Mouse (Mus musculus) thymus, adult 2 months (tissue): ENCODE measurements around the gene Uncx. TPM values are rescaled to one million over a fixed set of nuclear protein-coding genes. Genes with fewer than 3 reads are reported as not detected.

Source experiments
- DNase-seq: peaks from one replicate; pipeline ENCODE4 v3.0.0; 2021
- H3K27ac ChIP-seq: fragments of 200-500 bp; 2 replicates; pipeline ENCODE4 v1.5.1; 2012; ENCODE audit warnings: low read length, control low read depth; ENCODE audit not compliant: control insufficient read depth, insufficient read depth
- H3K27me3 ChIP-seq: fragments of 200-500 bp; 2 replicates; pipeline ENCODE4 v1.6.1; 2012; ENCODE audit warnings: mild to moderate bottlenecking, low read length, moderate library complexity, mixed read lengths; ENCODE audit not compliant: control insufficient read depth, insufficient read depth
- H3K36me3 ChIP-seq: fragments of 200-500 bp; 2 replicates; pipeline ENCODE4 v1.6.1; 2012; ENCODE audit warnings: mild to moderate bottlenecking, low read length, moderate library complexity; ENCODE audit not compliant: control insufficient read depth, insufficient read depth
- H3K4me1 ChIP-seq: fragments of 200-500 bp; replicated peaks from 2 replicates; pipeline ENCODE4 v1.6.1; 2012; ENCODE audit warnings: low read length; ENCODE audit not compliant: control insufficient read depth, insufficient read depth
- H3K4me3 ChIP-seq: fragments of 200-500 bp; 2 replicates; pipeline ENCODE4 v1.5.1; 2012; ENCODE audit warnings: mild to moderate bottlenecking, low read length, control low read depth, moderate library complexity; ENCODE audit not compliant: control insufficient read depth, insufficient read depth
- CTCF ChIP-seq: fragments of 200-500 bp; IDR thresholded peaks from 2 replicates; pipeline ENCODE4 v1.5.1; 2012; ENCODE audit warnings: mild to moderate bottlenecking, control low read depth, low read length, moderate library complexity, borderline replicate concordance; ENCODE audit not compliant: control insufficient read depth, poor library complexity, insufficient read depth; ENCODE audit errors: extremely low read depth
- POLR2A ChIP-seq: fragments of 200-500 bp; IDR thresholded peaks from 2 replicates; pipeline ENCODE4 v1.6.1; 2012; ENCODE audit warnings: mild to moderate bottlenecking, low read length, control low read depth, moderate library complexity; ENCODE audit not compliant: control insufficient read depth, poor library complexity, insufficient read depth; ENCODE audit errors: extremely low read depth
- WGBS: fragments of 180-500 bp; shearing (Covaris S2); methylation state at CpG from one replicate; pipeline ENCODE4 v1.1.7; 2018; 5-methylcytosine and 5-hydroxymethylcytosine counted together
- polyA plus RNA-seq: library from polyadenylated mRNA; depleted of rRNA; stranded (reverse); fragments of >200 nt; gene quantifications from 2 replicates; pipeline ENCODE4 v1.2.3, GENCODE M21; 2012; rRNA removed

Uncx gene
- polyA plus RNA-seq, 1 experiment = 0.24 TPM

DNA sequence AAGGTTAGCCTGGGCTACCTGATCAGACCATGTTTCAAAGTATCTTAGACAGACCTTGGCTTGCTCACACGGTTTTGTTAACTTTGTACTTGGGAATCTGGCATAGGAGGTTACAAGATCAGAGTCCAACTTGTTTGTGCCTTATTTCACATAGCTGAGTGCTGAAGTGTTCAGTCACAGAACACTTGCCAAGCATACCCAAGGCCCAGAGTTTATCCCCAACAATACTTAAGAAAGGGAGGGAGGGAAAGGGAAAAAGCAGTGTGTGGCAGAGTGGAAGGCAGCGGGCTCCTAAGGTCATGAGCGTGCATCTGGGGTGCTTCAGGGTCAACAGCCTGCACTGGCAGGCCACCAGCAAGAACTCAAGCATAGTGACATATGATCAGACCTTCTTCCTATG is 48.7 kb downstream of the Uncx start:
- H3K36me3 ChIP-seq = no peaks in the 10 kb centered on the region
- no peak overlapping the region for H3K4me3 ChIP-seq
- no peak for DNase-seq
- H3K27ac ChIP-seq = no peak overlapping the region
- H3K4me1 ChIP-seq = no peaks in the 10 kb centered on the region
- WGBS = 88% methylated on average over 3 of the region's 3 CpGs
- no peaks in the 10 kb centered on the region for H3K27me3 ChIP-seq
- TF ChIP-seq POLR2A (no peak), CTCF (no peak)

DNA sequence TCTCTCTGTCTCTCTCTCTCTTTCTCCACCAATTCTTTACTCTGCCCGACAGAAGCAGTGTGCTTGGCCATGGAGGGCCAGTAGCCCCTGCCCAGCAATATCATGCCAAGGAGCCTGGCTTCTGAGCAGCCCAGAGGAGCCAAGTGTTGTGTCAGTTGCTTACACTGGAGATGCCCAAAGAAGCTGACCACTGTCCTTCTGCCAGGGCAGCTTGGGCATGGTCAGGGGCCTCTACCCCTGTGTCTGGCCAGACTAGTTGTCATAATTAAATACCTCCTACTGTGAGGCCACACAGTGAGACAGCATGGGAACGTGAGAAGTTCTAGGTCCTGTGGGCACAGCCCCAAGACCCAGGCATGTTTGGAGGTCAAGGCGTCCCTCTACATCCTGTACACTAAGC is 49.6 kb downstream of the Uncx start:
- no peak for TF ChIP-seq POLR2A
- no peak for TF ChIP-seq CTCF
- DNase-seq = no peak
- no peak overlapping the region for H3K4me3 ChIP-seq
- no peaks in the 10 kb centered on the region for H3K4me1 ChIP-seq
- H3K27me3 ChIP-seq = no peaks in the 10 kb centered on the region
- WGBS = 76% methylated on average over 3 of the region's 3 CpGs
- H3K27ac ChIP-seq = no peak overlapping the region
- no peaks in the 10 kb centered on the region for H3K36me3 ChIP-seq

DNA sequence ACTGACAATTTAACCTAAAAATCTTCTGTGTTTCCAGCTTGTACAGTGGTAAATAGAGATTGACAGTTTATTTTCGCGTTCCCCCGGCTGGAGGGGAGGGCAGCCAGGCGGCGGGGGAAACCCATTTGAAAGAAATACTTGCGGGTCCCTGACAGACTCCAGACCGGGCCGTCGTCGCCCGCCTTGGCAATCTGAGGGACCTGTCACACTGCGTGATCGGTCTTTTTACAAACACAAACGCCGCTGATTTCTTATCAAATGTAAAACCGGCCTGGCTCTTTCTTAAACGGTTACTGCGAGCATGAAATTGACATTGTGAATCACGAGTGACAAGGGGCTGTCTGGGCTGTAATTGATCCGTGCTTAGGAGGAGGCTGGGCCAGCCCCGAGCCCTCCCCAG is 50.5 kb downstream of the Uncx start:
- Histone ChIP-seq H3K27me3 (no peaks in the 10 kb centered on the region), H3K27ac (no peak overlapping the region), H3K36me3 (no peaks in the 10 kb centered on the region), H3K4me1 (no peaks in the 10 kb centered on the region), H3K4me3 (no peak overlapping the region)
- TF ChIP-seq CTCF (no peak), POLR2A (no peak)
- no peak for DNase-seq
- WGBS = 29% methylated on average over 21 of the region's 21 CpGs

DNA sequence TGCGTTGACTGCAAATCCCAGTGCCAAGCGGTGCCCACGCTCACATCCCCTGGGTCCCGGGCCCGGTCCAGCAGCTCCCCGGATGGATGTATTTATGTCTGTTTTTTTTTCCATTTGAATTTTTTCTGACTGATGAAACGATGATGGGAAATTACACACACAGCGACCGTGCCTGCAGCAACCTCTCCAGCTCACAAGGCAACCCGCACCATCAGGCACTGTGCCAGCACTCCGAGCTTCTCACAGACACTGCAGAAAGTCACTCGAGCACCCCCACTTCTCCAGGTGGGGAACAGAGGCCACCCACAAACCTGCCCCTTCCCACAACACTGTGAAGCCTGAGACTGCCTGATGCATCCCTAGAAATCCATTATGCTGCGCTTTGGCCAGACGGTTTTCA is 51.7 kb downstream of the Uncx start:
- Histone ChIP-seq H3K27me3 (peaks cover 5% of the 10 kb centered on the region; the same call in 1 of the 2 replicates), H3K36me3 (no peaks in the 10 kb centered on the region), H3K4me3 (no peak overlapping the region), H3K27ac (no peak overlapping the region), H3K4me1 (no peaks in the 10 kb centered on the region)
- TF ChIP-seq POLR2A (no peak), CTCF (no peak)
- no peak for DNase-seq
- WGBS = 88% methylated on average over 14 of the region's 14 CpGs

Other genes with a start within 250 kb of the Uncx start
- 13.1 and 15.5 TPM in 2 replicates for gene Adap1, start 217.9 kb upstream of the Uncx start, polyA plus RNA-seq
- 84.7 and 99.2 TPM in 2 replicates for gene Cox19, start 192.1 kb upstream of the Uncx start, polyA plus RNA-seq
- gene Cyp2w1, start 190.9 kb upstream of the Uncx start, polyA plus RNA-seq = 0.20 and 1.2 TPM in 2 replicates
- gene Gpr146, start 165.8 kb upstream of the Uncx start, polyA plus RNA-seq = 33.9 and 40.1 TPM in 2 replicates
- 1.5 and 2.1 TPM in 2 replicates for gene C130050O18Rik, start 138.2 kb upstream of the Uncx start, polyA plus RNA-seq
- 1.5 and 2.1 TPM in 2 replicates for gene Gper1, start 120.3 kb upstream of the Uncx start, polyA plus RNA-seq
- gene 3110082I17Rik, start 83.0 kb upstream of the Uncx start, polyA plus RNA-seq = 7.5 and 8.2 TPM in 2 replicates
- 15.5 and 15.9 TPM in 2 replicates for gene Zfand2a, start 58.9 kb upstream of the Uncx start, polyA plus RNA-seq
- gene Micall2, start 192.8 kb downstream of the Uncx start, polyA plus RNA-seq = 6.3 and 6.7 TPM in 2 replicates
- 214 and 251 TPM in 2 replicates for gene Ints1, start 232.2 kb downstream of the Uncx start, polyA plus RNA-seq
- gene Mafk, start 248.0 kb downstream of the Uncx start, polyA plus RNA-seq = 43.9 and 44.2 TPM in 2 replicates